Mouse (Mus musculus) layer of hippocampus, postnatal 14 days (tissue): ENCODE results near the gene St3gal4. TPM values are rescaled to one million over a fixed set of nuclear protein-coding genes. Genes with fewer than 3 reads are reported as not detected.
"Not testable (repeated sequence)": the region's sequence is repeated elsewhere in the genome, so short reads cannot be mapped to it uniquely, and the experiment has no call there.

Experiments used
- DNase-seq, 2 experiments: peaks; one replicate each; pipeline ENCODE4 v3.0.0; 2021 to 2022; ENCODE audit warnings: low spot score in 2 of 2, mixed read lengths in 1 of 2
- long read RNA-seq, 2 experiments: library from polyadenylated mRNA; stranded (forward); transcript quantifications; one replicate each; pipeline ENCODE4 v2.0.0; 2021
- total RNA-seq, 2 experiments: library from RNA; stranded (reverse); gene quantifications; 2 replicates each; pipeline ENCODE4 v1.2.3; 2021

Gene St3gal4
- total RNA-seq, result 10 to 100 TPM; 26.5 to 28.6 TPM
- long read RNA-seq, experiment 1, transcript St3gal4-201 (11 exons, 2,095 nt), result major isoform, 37 of 42 reads
- long read RNA-seq, experiment 1, partial matches to known transcripts, result 1 of 42 reads
- long read RNA-seq, experiment 1, other reads (novel, unspliced or antisense), result 4 of 42 reads
- long read RNA-seq, experiment 2, transcript St3gal4-201 (11 exons, 2,095 nt), result major isoform, 40 of 50 reads
- long read RNA-seq, experiment 2, partial matches to known transcripts, result 2 of 50 reads
- long read RNA-seq, experiment 2, other reads (novel, unspliced or antisense), result 8 of 50 reads

GRCm38 (mm10) chr9:35119168-35119567 is at the start of gene St3gal4:
Gene St3gal4, minus strand, starts transcription at chr9:35119268.
- no peak for DNase-seq

- no peak for DNase-seq
Observed at GRCm38 (mm10) chr9:35166798-35167635, 47.9 kb upstream of the St3gal4 start.

GRCm38 (mm10) chr9:35166144-35166797 is 47.2 kb upstream of the St3gal4 start:
- DNase-seq, result peak in 1 of 2 experiments; percentile 58

- DNase-seq, result no peak
Observed at GRCm38 (mm10) chr9:35164142-35164874, 45.2 kb upstream of the St3gal4 start.

GRCm38 (mm10) chr9:35163011-35163690 is 44.1 kb upstream of the St3gal4 start:
- DNase-seq, result peak; percentile 31 to 76

- DNase-seq, result no peak
Observed at GRCm38 (mm10) chr9:35161721-35162120, 42.7 kb upstream of the St3gal4 start.

GRCm38 (mm10) chr9:35160662-35161061 is 41.6 kb upstream of the St3gal4 start:
- DNase-seq, result no peak

- no peak for DNase-seq
Observed at GRCm38 (mm10) chr9:35158477-35158876, 39.4 kb upstream of the St3gal4 start.

- DNase-seq, result no peak
Observed at GRCm38 (mm10) chr9:35156862-35157261, 37.8 kb upstream of the St3gal4 start.

GRCm38 (mm10) chr9:35156002-35156710 is 37.1 kb upstream of the St3gal4 start:
- DNase-seq, result peak; percentile 30 to 35

- no peak for DNase-seq
Observed at GRCm38 (mm10) chr9:35152923-35153322, 33.9 kb upstream of the St3gal4 start.

- DNase-seq, result not testable (repeated sequence)
Observed at GRCm38 (mm10) chr9:35148822-35149221, 29.8 kb upstream of the St3gal4 start.

- DNase-seq, result not testable (repeated sequence)
Observed at GRCm38 (mm10) chr9:35147261-35147660, 28.2 kb upstream of the St3gal4 start.

GRCm38 (mm10) chr9:35145829-35146228 is 26.8 kb upstream of the St3gal4 start:
- DNase-seq, result no peak

GRCm38 (mm10) chr9:35145118-35145517 is 26.1 kb upstream of the St3gal4 start:
- DNase-seq, result no peak

GRCm38 (mm10) chr9:35142221-35142620 is 23.2 kb upstream of the St3gal4 start:
- DNase-seq, result no peak

GRCm38 (mm10) chr9:35139231-35139744 is 20.2 kb upstream of the St3gal4 start:
- no peak for DNase-seq

GRCm38 (mm10) chr9:35138029-35138428 is 19.0 kb upstream of the St3gal4 start:
- no peak for DNase-seq

GRCm38 (mm10) chr9:35135575-35135974 is 16.5 kb upstream of the St3gal4 start:
- DNase-seq, result no peak
